8 mouse cellular contexts compared by ENCODE assay signal in genomic region chr13:42709611-42710331, GRCm38 (mm10). TPM values are rescaled to one million over a fixed set of nuclear protein-coding genes. Genes with fewer than 3 reads are reported as not detected.
DNase-seq lines count a peak whose midpoint lies in the region; ATAC-seq and TF ChIP-seq lines count a peak whose summit lies in the region.
"Had no signal": no experiment of that assay in that cellular context is flagged by ENCODE, and none has a peak within 500 bp of the region (broad histone marks: within the 10 kb centered on the region; RNA-seq: fewer than 3 reads in every experiment).

No protein-coding gene starts in this region.

- WGBS in liver, embryonic 12.5 days (ENCODE audit: insufficient replicate concordance): 5% methylated on average over 39 of the region's 39 CpGs
- WGBS in cerebellum, adult 2 months: 1% methylated on average over 39 of the region's 39 CpGs
- under 1% methylated on average over 39 of the region's 39 CpGs for WGBS in forebrain, embryonic 12.5 days
- under 1% methylated on average over 38 of the region's 39 CpGs for WGBS in limb, embryonic 15.5 days

- peak overlapping the region; percentile 23 for H3K4me2 ChIP-seq in liver, embryonic 12.5 days
- peak overlapping the region; percentile 90 for H3K4me2 ChIP-seq in forebrain, embryonic 12.5 days
- peak overlapping the region; percentile 31; the same call in 1 of the 2 replicates for H3K4me2 ChIP-seq in limb, embryonic 15.5 days

- H3K4me3 ChIP-seq in liver, embryonic 12.5 days: no peak overlapping the region
- peak overlapping the region; percentile 70 for H3K4me3 ChIP-seq in cerebellum, adult 2 months (replicated peaks; ENCODE audit: insufficient read depth, low read depth, low read length)
- peak overlapping the region; percentile 68 for H3K4me3 ChIP-seq in forebrain, embryonic 12.5 days (replicated peaks)
- H3K4me3 ChIP-seq in limb, embryonic 15.5 days: peak overlapping the region; percentile 15; the same call in 1 of the 2 replicates

- no peak overlapping the region for H3K27ac ChIP-seq in liver, embryonic 12.5 days
- H3K27ac ChIP-seq in cerebellum, adult 2 months (ENCODE audit: insufficient read depth, low read length): peak overlapping the region; percentile 11; the same call in 1 of the 2 replicates
- peak overlapping the region; percentile 71 for H3K27ac ChIP-seq in forebrain, embryonic 12.5 days
- no peak overlapping the region for H3K27ac ChIP-seq in limb, embryonic 15.5 days
- H3K27ac ChIP-seq: liver, embryonic 14.5 days had no signal

- no peaks in the 10 kb centered on the region for H3K9me3 ChIP-seq in liver, embryonic 12.5 days (replicated peaks)
- no peaks in the 10 kb centered on the region for H3K9me3 ChIP-seq in forebrain, embryonic 12.5 days
- H3K9me3 ChIP-seq in limb, embryonic 15.5 days: no peaks in the 10 kb centered on the region

- no peak for DNase-seq in liver
- DNase-seq in cerebellum, adult 2 months: peak; percentile 66 to 73
- DNase-seq in testis, postnatal 10 days (ENCODE audit: low spot score): peak; percentile 45

- H3K36me3 ChIP-seq in liver, embryonic 12.5 days: no peaks in the 10 kb centered on the region
- H3K36me3 ChIP-seq in forebrain, embryonic 12.5 days (replicated peaks): no peaks in the 10 kb centered on the region
- no peaks in the 10 kb centered on the region for H3K36me3 ChIP-seq in limb, embryonic 15.5 days

- no peak; the same call in 1 of the 2 replicates for TF ChIP-seq CTCF in cerebellum, adult 2 months (IDR thresholded peaks at IDR 0.05; ENCODE audit: borderline replicate concordance, insufficient read depth, low read depth, low read length)

- H3K27me3 ChIP-seq in liver, embryonic 12.5 days (replicated peaks): peaks cover 32% of the 10 kb centered on the region
- H3K27me3 ChIP-seq in cerebellum, adult 2 months (ENCODE audit: control insufficient read depth, insufficient read depth, low read length): no peaks in the 10 kb centered on the region
- peaks cover 27% of the 10 kb centered on the region for H3K27me3 ChIP-seq in forebrain, embryonic 12.5 days
- H3K27me3 ChIP-seq in limb, embryonic 15.5 days: peaks cover 43% of the 10 kb centered on the region

- H3K9ac ChIP-seq in liver, embryonic 12.5 days: no peak overlapping the region
- peak overlapping the region; percentile 74 for H3K9ac ChIP-seq in forebrain, embryonic 12.5 days
- H3K9ac ChIP-seq in limb, embryonic 15.5 days: no peak overlapping the region
- H3K9ac ChIP-seq: liver, embryonic 14.5 days had no signal

- no peak for ATAC-seq in liver, embryonic 12.5 days
- ATAC-seq in forebrain, embryonic 12.5 days (ENCODE audit: low FRiP score): peak; percentile 86
- ATAC-seq in limb, embryonic 15.5 days (ENCODE audit: insufficient number of reproducible peaks, low FRiP score, low TSS enrichment, low read depth): no peak
- ATAC-seq in megakaryocyte-erythroid progenitor cell, adult 5-6 weeks (replicated peaks; ENCODE audit: low FRiP score, low TSS enrichment, poor library complexity, severe bottlenecking): no peak

- peak; percentile 48; the same call in 1 of the 2 replicates for TF ChIP-seq POLR2A in cerebellum, adult 2 months (IDR thresholded peaks at IDR 0.05; ENCODE audit: borderline replicate concordance, insufficient read depth, low read length)

- H3K4me1 ChIP-seq in liver, embryonic 12.5 days: no peaks in the 10 kb centered on the region
- no peaks in the 10 kb centered on the region for H3K4me1 ChIP-seq in cerebellum, adult 2 months (ENCODE audit: control insufficient read depth, insufficient read depth, low read length)
- peaks cover 17% of the 10 kb centered on the region for H3K4me1 ChIP-seq in forebrain, embryonic 12.5 days
- peaks cover 5% of the 10 kb centered on the region for H3K4me1 ChIP-seq in limb, embryonic 15.5 days

RNA-seq across cellular contexts. Expression of gene Phactr1, which starts 29.3 kb away (rescaled TPM):
- polyA plus RNA-seq in liver, embryonic 12.5 days (2016; fragmentation: Nextera tagmentation; extraction: Ambion mirVana): 0.39 and 0.78 TPM in 2 replicates
- polyA plus RNA-seq in cerebellum, adult 2 months (2012; rRNA removed): 46.9 and 50.4 TPM in 2 replicates
- 17.4 and 21.8 TPM in 2 replicates for polyA plus RNA-seq in forebrain, embryonic 12.5 days (2016; fragmentation: Nextera tagmentation; extraction: Ambion mirVana)
- 6.4 and 6.5 TPM in 2 replicates for polyA plus RNA-seq in limb, embryonic 15.5 days (2015; fragmentation: Nextera tagmentation; extraction: Ambion mirVana)
- not detected in 2 replicates for total RNA-seq in megakaryocyte-erythroid progenitor cell, adult 5-6 weeks (2014; fragmentation: Nextera tagmentation)
- 0.47 TPM in 1 of 2 replicates, not detected in the other for total RNA-seq in megakaryocyte-erythroid progenitor cell, adult 5-6 weeks (2017)

Comparison
In these comparisons a context has a peak if more than half of its experiments do, and no peak if none do; other contexts are left out.
1. H3K27ac ChIP-seq: peak in cerebellum, adult 2 months (single experiment) and forebrain, embryonic 12.5 days (single experiment); none in liver, embryonic 12.5 days (single experiment) and limb, embryonic 15.5 days (single experiment).
2. H3K4me2 ChIP-seq: peak in every context shown above with its lines; median percentile 90 in forebrain, embryonic 12.5 days; 31 in limb, embryonic 15.5 days; 23 in liver, embryonic 12.5 days.